Mouse (Mus musculus) embryo, embryonic 10 days (tissue): Measurements from ENCODE around the gene Cdh23.

Source experiments
- DNase-seq: peaks from one replicate; pipeline ENCODE4 v3.0.0-alpha.2; 2015; ENCODE audit warnings: low spot score

Cdh23 gene

GRCm38 (mm10) chr10:60260557-60261294 lies 435.6 kb downstream of the Cdh23 start:
- no peak for DNase-seq

GRCm38 (mm10) chr10:60257261-60257825 lies 438.9 kb downstream of the Cdh23 start:
- DNase-seq = peak; percentile 24

- no peak for DNase-seq
Measured at GRCm38 (mm10) chr10:60256088-60256487, 440.2 kb downstream of the Cdh23 start.
